Mouse (Mus musculus) forebrain, postnatal 0 days (tissue): ENCODE measurements around the gene Aff1. TPM values are rescaled to one million over a fixed set of nuclear protein-coding genes. Genes with fewer than 3 reads are reported as not detected.

Experiments used
- ATAC-seq: fragments of 200-750 bp; cut with Nextera tagmentation; 2 replicates; pipeline ENCODE4 v1.8.0; 2017; ENCODE audit warnings: mild to moderate bottlenecking, moderate library complexity
- DNase-seq: peaks from one replicate; pipeline ENCODE4 v3.0.0-alpha.2; 2015
- H3K27ac ChIP-seq: fragments of 300-500 bp; sonication (generic); 2 replicates; pipeline ENCODE4 v1.5.1; 2014; ENCODE audit warnings: low read depth, mild to moderate bottlenecking, antibody characterized with exemption, low read length, moderate library complexity, mixed read lengths
- H3K27me3 ChIP-seq: fragments of 300-500 bp; sonication (generic); 2 replicates; pipeline ENCODE4 v1.6.1; 2014; ENCODE audit warnings: mild to moderate bottlenecking, low read length, mixed read lengths; ENCODE audit not compliant: insufficient read depth
- H3K36me3 ChIP-seq: fragments of 300-500 bp; sonication (generic); 2 replicates; pipeline ENCODE4 v1.6.1; 2014; ENCODE audit warnings: mild to moderate bottlenecking, moderate library complexity; ENCODE audit not compliant: insufficient read depth
- H3K4me1 ChIP-seq: fragments of 300-500 bp; sonication (generic); 2 replicates; pipeline ENCODE4 v1.6.1; 2014; ENCODE audit warnings: antibody characterized with exemption; ENCODE audit not compliant: insufficient read depth
- H3K4me2 ChIP-seq: fragments of 300-500 bp; sonication (generic); 2 replicates; pipeline ENCODE4 v1.6.1; 2014; ENCODE audit warnings: low read depth, mild to moderate bottlenecking, moderate library complexity
- H3K4me3 ChIP-seq: fragments of 300-500 bp; sonication (generic); 2 replicates; pipeline ENCODE4 v1.5.1; 2014; ENCODE audit warnings: low read depth, low read length, mixed read lengths
- H3K9ac ChIP-seq: fragments of 300-500 bp; sonication (generic); 2 replicates; pipeline ENCODE4 v1.6.1; 2014; ENCODE audit warnings: mild to moderate bottlenecking
- H3K9me3 ChIP-seq: fragments of 300-500 bp; sonication (generic); 2 replicates; pipeline ENCODE4 v1.6.1; 2016; ENCODE audit warnings: low read length
- CTCF ChIP-seq: sonication (generic); IDR thresholded peaks from 2 replicates; pipeline ENCODE4 v1.5.1; 2016; ENCODE audit warnings: antibody characterized with exemption, control low read depth, low read depth
- WGBS: fragments of 180-500 bp; shearing (Covaris S2); extraction: QIAGEN DNeasy Blood & Tissue Kit; methylation state at CpG from one replicate; pipeline ENCODE4 v1.1.7; 2014; 5-methylcytosine and 5-hydroxymethylcytosine counted together
- polyA plus RNA-seq: library from polyadenylated mRNA; unstranded; fragments of >200 nt; fragmentation: Nextera tagmentation; extraction: Ambion mirVana; gene quantifications from 2 replicates; pipeline ENCODE4 v1.2.1, GENCODE M21; 2015
- total RNA-seq: library from RNA; depleted of rRNA; stranded (reverse); fragments of >200 nt; gene quantifications from 2 replicates; pipeline ENCODE4 v1.2.3, GENCODE M21; 2014

Gene Aff1
- total and polyA plus RNA-seq, 2 experiments from 2014 or later, result 1.0 to 4.0 TPM

- Histone ChIP-seq H3K27me3 (no peaks in the 10 kb centered on the region), H3K4me3 (no peak overlapping the region), H3K9me3 (no peaks in the 10 kb centered on the region), H3K4me1 (peaks cover 17% of the 10 kb centered on the region), H3K36me3 (no peaks in the 10 kb centered on the region), H3K4me2 (peak overlapping the region; percentile 18; the same call in 1 of the 2 replicates), H3K9ac (0 out of 2 replicates have a peak overlapping the region, but pooled peaks have one; percentile 10), H3K27ac (peak overlapping the region; percentile 46)
- no peak for DNase-seq
- WGBS, result 5% methylated on average over 4 of the region's 4 CpGs
- no peak for TF ChIP-seq CTCF
- 0 out of 2 replicates have a peak, but pooled peaks have one; percentile 28 for ATAC-seq
Observed at GRCm38 (mm10) chr5:103772252-103772651, 80.1 kb downstream of the Aff1 start.

- no peaks in the 10 kb centered on the region for H3K27me3 ChIP-seq
- peak overlapping the region; percentile 18; the same call in 1 of the 2 replicates for H3K4me2 ChIP-seq
- no peak overlapping the region for H3K9ac ChIP-seq
- TF ChIP-seq CTCF, result no peak
- DNase-seq (peak; percentile 64), ATAC-seq (peak; percentile 86)
- WGBS, result 2% methylated on average over 5 of the region's 5 CpGs
- H3K4me3 ChIP-seq, result no peak overlapping the region
- H3K9me3 ChIP-seq, result no peaks in the 10 kb centered on the region
- H3K27ac ChIP-seq, result peak overlapping the region; percentile 46
- H3K4me1 ChIP-seq, result peaks cover 25% of the 10 kb centered on the region
- H3K36me3 ChIP-seq, result no peaks in the 10 kb centered on the region
Observed at GRCm38 (mm10) chr5:103773100-103773552, 81.0 kb downstream of the Aff1 start.

- H3K27me3 ChIP-seq, result no peaks in the 10 kb centered on the region
- no peak overlapping the region for H3K4me3 ChIP-seq
- H3K36me3 ChIP-seq, result no peaks in the 10 kb centered on the region
- no peak for TF ChIP-seq CTCF
- no peak overlapping the region for H3K9ac ChIP-seq
- H3K27ac ChIP-seq, result no peak overlapping the region
- 71% methylated on average over 11 of the region's 11 CpGs for WGBS
- H3K4me2 ChIP-seq, result no peak overlapping the region
- no peaks in the 10 kb centered on the region for H3K9me3 ChIP-seq
- ATAC-seq (peak; percentile 18; the same call in 1 of the 2 replicates), DNase-seq (no peak)
- peaks cover 34% of the 10 kb centered on the region for H3K4me1 ChIP-seq
Observed at GRCm38 (mm10) chr5:103774703-103775333, 82.6 kb downstream of the Aff1 start.

- no peak for ATAC-seq
- DNase-seq, result no peak
- no peak for TF ChIP-seq CTCF
- H3K4me1 ChIP-seq, result peaks cover 34% of the 10 kb centered on the region
- H3K4me3 ChIP-seq, result no peak overlapping the region
- H3K9ac ChIP-seq, result no peak overlapping the region
- no peaks in the 10 kb centered on the region for H3K9me3 ChIP-seq
- no peaks in the 10 kb centered on the region for H3K36me3 ChIP-seq
- H3K27me3 ChIP-seq, result no peaks in the 10 kb centered on the region
- WGBS, result 71% methylated on average over 13 of the region's 13 CpGs
- H3K27ac ChIP-seq, result no peak overlapping the region
- H3K4me2 ChIP-seq, result no peak overlapping the region
Observed at GRCm38 (mm10) chr5:103775429-103775828, 83.3 kb downstream of the Aff1 start.

- H3K9ac ChIP-seq, result no peak overlapping the region
- no peak overlapping the region for H3K27ac ChIP-seq
- no peak overlapping the region for H3K4me3 ChIP-seq
- no peaks in the 10 kb centered on the region for H3K27me3 ChIP-seq
- TF ChIP-seq CTCF, result no peak
- H3K4me1 ChIP-seq, result peaks cover 34% of the 10 kb centered on the region
- no peaks in the 10 kb centered on the region for H3K36me3 ChIP-seq
- no peak overlapping the region for H3K4me2 ChIP-seq
- no peak for ATAC-seq
- 64% methylated on average over 4 of the region's 4 CpGs for WGBS
- no peak for DNase-seq
- H3K9me3 ChIP-seq, result no peaks in the 10 kb centered on the region
Observed at GRCm38 (mm10) chr5:103776842-103777241, 84.7 kb downstream of the Aff1 start.

- 49% methylated on average over 4 of the region's 4 CpGs for WGBS
- Histone ChIP-seq H3K9me3 (no peaks in the 10 kb centered on the region), H3K27me3 (no peaks in the 10 kb centered on the region), H3K4me2 (no peak overlapping the region), H3K36me3 (no peaks in the 10 kb centered on the region), H3K4me1 (peaks cover 30% of the 10 kb centered on the region), H3K9ac (no peak overlapping the region), H3K27ac (no peak overlapping the region), H3K4me3 (no peak overlapping the region)
- no peak for ATAC-seq
- no peak for TF ChIP-seq CTCF
- DNase-seq, result no peak
Observed at GRCm38 (mm10) chr5:103777446-103777845, 85.3 kb downstream of the Aff1 start.

GRCm38 (mm10) chr5:103778314-103779117 is 86.3 kb downstream of the Aff1 start:
- H3K4me2 ChIP-seq, result peak overlapping the region; percentile 50
- H3K36me3 ChIP-seq, result no peaks in the 10 kb centered on the region
- TF ChIP-seq CTCF, result no peak
- H3K4me1 ChIP-seq, result peaks cover 20% of the 10 kb centered on the region
- peak overlapping the region; percentile 10 for H3K4me3 ChIP-seq
- H3K9ac ChIP-seq, result 0 out of 2 replicates have a peak overlapping the region, but pooled peaks have one; percentile 1
- 0 out of 2 replicates have a peak overlapping the region, but pooled peaks have one; percentile 23 for H3K27ac ChIP-seq
- peak; percentile 88 for ATAC-seq
- peak; percentile 70 for DNase-seq
- no peaks in the 10 kb centered on the region for H3K9me3 ChIP-seq
- H3K27me3 ChIP-seq, result no peaks in the 10 kb centered on the region
- 6% methylated on average over 17 of the region's 17 CpGs for WGBS
